ENCODE assay signal across 20 mouse cellular contexts in the genomic region with DNA sequence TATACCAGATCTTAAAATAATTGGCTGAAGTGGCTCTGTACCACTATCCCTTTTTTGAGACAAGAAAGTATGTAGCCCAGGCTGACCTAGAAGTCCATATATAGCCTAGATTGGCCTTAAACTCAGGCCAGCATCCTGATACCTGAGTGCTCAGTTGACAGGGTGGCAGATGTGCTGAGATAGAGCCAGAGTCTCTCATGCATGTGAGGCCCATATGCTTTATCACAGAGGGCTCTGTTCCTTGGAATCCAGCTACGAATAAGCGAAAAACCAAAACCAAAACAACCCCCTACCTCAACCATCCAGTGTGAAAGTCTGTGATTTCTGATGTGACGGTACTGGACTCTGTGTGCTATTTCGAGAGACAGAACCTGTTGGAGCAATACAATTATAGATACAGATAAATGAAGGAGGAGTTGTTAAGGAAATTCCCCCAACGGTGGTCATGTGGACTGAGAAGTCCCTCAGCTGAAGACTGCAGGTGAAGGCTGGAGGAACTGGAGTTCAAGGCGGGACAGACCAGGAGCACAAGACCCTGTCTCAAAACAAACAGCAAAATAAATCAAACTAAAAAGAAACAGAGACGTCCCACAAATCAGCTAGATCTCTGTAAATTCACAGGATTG. TPM values are rescaled to one million over a fixed set of nuclear protein-coding genes. Genes with fewer than 3 reads are reported as not detected.
"Had no signal": no experiment of that assay in that cellular context is flagged by ENCODE, and none has a peak within 500 bp of the region (broad histone marks: within the 10 kb centered on the region; RNA-seq: fewer than 3 reads in every experiment).

No protein-coding gene starts in this region.

- H3K4me3 ChIP-seq: liver, embryonic 13.5 days; liver, embryonic 15.5 days; midbrain, embryonic 12.5 days; neural tube, embryonic 12.5 days; stomach, embryonic 15.5 days had no signal

- H3K4me2 ChIP-seq: liver, embryonic 11.5 days; liver, embryonic 13.5 days; liver, embryonic 15.5 days; lung, embryonic 14.5 days; stomach, embryonic 15.5 days had no signal

- ATAC-seq: midbrain, embryonic 16.5 days had no signal

- H3K9ac ChIP-seq: liver, embryonic 13.5 days; liver, embryonic 15.5 days; lung, embryonic 14.5 days; midbrain, embryonic 12.5 days; neural tube, embryonic 12.5 days; stomach, embryonic 15.5 days had no signal

- H3K9me3 ChIP-seq: liver, embryonic 13.5 days; liver, embryonic 15.5 days; midbrain, embryonic 12.5 days; neural tube, embryonic 12.5 days; stomach, embryonic 15.5 days had no signal

- H3K27me3 ChIP-seq: neural tube, embryonic 12.5 days; stomach, embryonic 15.5 days had no signal

- DNase-seq: liver, embryonic 13.5 days; lung, adult 18-20 months; lung, embryonic 14.5 days; lung, postnatal 10 days; lung, postnatal 4 days; midbrain, embryonic 14.5 days; right cerebral cortex, postnatal 14 days; thymus, adult 2 months; thymus, postnatal 25 days; thymus, postnatal 4 days had no signal

- H3K36me3 ChIP-seq: liver, embryonic 13.5 days; liver, embryonic 15.5 days; midbrain, embryonic 12.5 days; neural tube, embryonic 12.5 days; stomach, embryonic 15.5 days had no signal

- H3K27ac ChIP-seq: liver, embryonic 13.5 days; liver, embryonic 15.5 days; midbrain, embryonic 12.5 days; neural tube, embryonic 12.5 days; stomach, embryonic 15.5 days had no signal

RNA-seq across cellular contexts. Expression of gene Tnfsf9, which starts 3.0 kb away (rescaled TPM):
- total RNA-seq: megakaryocyte-erythroid progenitor cell, adult 5-6 weeks had no signal

RNA-seq across cellular contexts. Expression of gene Tubb4a, which starts 20.6 kb away (rescaled TPM):
- total RNA-seq: megakaryocyte-erythroid progenitor cell, adult 5-6 weeks had no signal

RNA-seq across cellular contexts. Expression of gene Cd70, which starts 41.4 kb away (rescaled TPM):
- total RNA-seq: megakaryocyte-erythroid progenitor cell, adult 5-6 weeks; neutrophil, adult 5-6 weeks had no signal
- polyA plus RNA-seq: liver, embryonic 11.5 days; liver, embryonic 13.5 days; liver, embryonic 15.5 days; lung, embryonic 14.5 days; lung, embryonic 16.5 days; neural tube, embryonic 12.5 days; testis, adult 2 months had no signal
